Mouse (Mus musculus) liver, embryonic 14.5 days (tissue): Measurements from ENCODE around the gene Siah2. TPM values are rescaled to one million over a fixed set of nuclear protein-coding genes. Genes with fewer than 3 reads are reported as not detected.

Source experiments
- ATAC-seq: fragments of 200-750 bp; cut with Nextera tagmentation; 2 replicates; pipeline ENCODE4 v1.8.0; 2017; ENCODE audit warnings: moderate number of reproducible peaks, mild to moderate bottlenecking, moderate library complexity; ENCODE audit not compliant: insufficient read depth
- DNase-seq, 3 experiments: peaks; one replicate each; pipeline ENCODE4 v3.0.0-alpha.2; 2012 to 2013; ENCODE audit warnings: low read depth in 3 of 3, low spot score in 3 of 3
- H3K27ac ChIP-seq: fragments of 300-500 bp; sonication (generic); 2 replicates; pipeline ENCODE4 v1.5.1; 2014; ENCODE audit warnings: moderate library complexity, mild to moderate bottlenecking, control low read depth, inconsistent platforms
- H3K27me3 ChIP-seq: fragments of 300-500 bp; sonication (generic); 2 replicates; pipeline ENCODE4 v1.6.1; 2014; ENCODE audit warnings: mild to moderate bottlenecking, low read length, moderate library complexity; ENCODE audit not compliant: control insufficient read depth, insufficient read depth
- H3K36me3 ChIP-seq: fragments of 300-500 bp; sonication (generic); replicated peaks from 2 replicates; pipeline ENCODE4 v1.6.1; 2014; ENCODE audit warnings: low read depth; ENCODE audit not compliant: control insufficient read depth, insufficient read depth
- H3K4me1 ChIP-seq, 2 experiments: fragments of 200-500 bp in 1 of 2; fragments of 300-500 bp in 1 of 2; sonication (generic) in 1 of 2; replicated peaks; 2 replicates each; pipeline ENCODE4 v1.6.1; 2012 to 2014; ENCODE audit warnings: antibody characterized with exemption in 1 of 2, inconsistent platforms in 1 of 2, low read length in 1 of 2; ENCODE audit not compliant: control insufficient read depth in 2 of 2, insufficient read depth in 2 of 2
- H3K4me2 ChIP-seq: fragments of 300-500 bp; sonication (generic); 2 replicates; pipeline ENCODE4 v1.6.1; 2014; ENCODE audit warnings: low read depth, mild to moderate bottlenecking, control low read depth, moderate library complexity
- H3K4me3 ChIP-seq, 2 experiments: fragments of 200-500 bp in 1 of 2; fragments of 300-500 bp in 1 of 2; sonication (generic) in 1 of 2; 2 replicates each; pipeline ENCODE4 v1.5.1; 2012 to 2014; ENCODE audit warnings: low read depth in 2 of 2, low read length in 2 of 2, mild to moderate bottlenecking in 2 of 2, control low read depth in 1 of 2, inconsistent platforms in 1 of 2, moderate library complexity in 1 of 2; ENCODE audit not compliant: insufficient read depth in 1 of 2
- H3K9ac ChIP-seq: fragments of 300-500 bp; sonication (generic); replicated peaks from 2 replicates; pipeline ENCODE4 v1.6.1; 2014; ENCODE audit warnings: mild to moderate bottlenecking, control low read depth, moderate library complexity
- H3K9me3 ChIP-seq: fragments of 300-500 bp; sonication (generic); 2 replicates; pipeline ENCODE4 v1.6.1; 2016; ENCODE audit warnings: low read length, mixed read lengths; ENCODE audit not compliant: control insufficient read depth
- CTCF ChIP-seq: IDR thresholded peaks from 2 replicates; pipeline ENCODE4 v1.5.1; 2016; ENCODE audit warnings: antibody characterized with exemption, low read depth, control low read depth
- EP300 ChIP-seq: IDR thresholded peaks from 2 replicates; pipeline ENCODE4 v1.6.1; 2016; ENCODE audit warnings: antibody characterized with exemption, low read depth
- WGBS: fragments of 180-500 bp; shearing (Covaris S2); extraction: QIAGEN DNeasy Blood & Tissue Kit; methylation state at CpG from one replicate; pipeline ENCODE4 v1.1.7; 2014; ENCODE audit not compliant: insufficient replicate concordance; 5-methylcytosine and 5-hydroxymethylcytosine counted together
- polyA plus RNA-seq, 2 experiments: library from polyadenylated mRNA; depleted of rRNA in 1 of 2; stranded (reverse) in 1 of 2; unstranded in 1 of 2; fragments of >200 nt; fragmentation: Nextera tagmentation in 1 of 2; extraction: Ambion mirVana in 1 of 2; gene quantifications; 2 replicates each; pipeline versions ENCODE4 v1.2.1 to v1.2.3; 2012 to 2014

Siah2 gene
- polyA plus RNA-seq, 2 experiments, result 2.8 to 4.7 TPM

DNA sequence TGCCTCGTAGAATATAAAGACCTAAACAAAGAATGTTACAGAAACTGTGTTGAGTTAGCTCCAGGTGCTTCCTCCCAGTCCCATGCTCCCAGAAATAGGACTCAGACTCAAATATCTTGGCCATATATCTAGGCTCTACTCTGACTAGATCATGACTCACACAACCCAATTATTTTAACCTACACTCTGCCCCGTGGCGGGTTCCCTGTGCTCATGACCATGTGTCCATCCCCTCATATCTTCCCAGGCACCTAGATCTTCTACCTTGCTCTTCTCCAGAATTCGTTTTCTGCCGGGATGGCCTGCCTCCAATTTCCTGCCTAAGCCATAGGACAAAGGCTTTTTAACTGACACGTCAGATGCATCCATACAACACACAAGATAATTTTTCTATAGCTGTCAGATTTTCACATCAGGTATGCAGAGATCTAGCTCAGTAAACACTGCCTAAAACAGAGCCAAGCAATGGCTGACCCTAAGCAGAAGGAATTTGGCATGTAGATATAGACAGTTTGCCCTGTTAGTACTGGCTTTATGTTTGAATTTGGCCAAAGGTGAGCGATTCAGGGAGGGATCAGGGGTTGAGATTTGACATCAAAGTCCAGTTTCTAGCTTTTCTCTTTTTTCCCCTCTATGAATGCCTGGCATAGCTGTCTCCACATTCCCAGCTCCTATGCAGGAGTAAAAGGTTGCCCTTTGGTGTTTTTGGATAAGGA, 5.8 kb downstream of the Siah2 start:
- no peaks in the 10 kb centered on the region for H3K36me3 ChIP-seq
- H3K4me1 ChIP-seq, result peaks cover 0 to 5% of the 10 kb centered on the region in 2 experiments; a peak in 2 of 4 replicates
- no peaks in the 10 kb centered on the region for H3K9me3 ChIP-seq
- no peak for TF ChIP-seq EP300
- no peak for TF ChIP-seq CTCF
- no peak overlapping the region for H3K9ac ChIP-seq
- peak overlapping the region; percentile 29; the same call in 1 of the 2 replicates for H3K4me2 ChIP-seq
- DNase-seq (no peak), ATAC-seq (no peak)
- H3K4me3 ChIP-seq, result no peak overlapping the region
- whole genome bisulfite sequencing, result 65% methylated on average over 7 of the region's 7 CpGs
- H3K27me3 ChIP-seq, result peaks cover 2% of the 10 kb centered on the region
- no peak overlapping the region for H3K27ac ChIP-seq

DNA sequence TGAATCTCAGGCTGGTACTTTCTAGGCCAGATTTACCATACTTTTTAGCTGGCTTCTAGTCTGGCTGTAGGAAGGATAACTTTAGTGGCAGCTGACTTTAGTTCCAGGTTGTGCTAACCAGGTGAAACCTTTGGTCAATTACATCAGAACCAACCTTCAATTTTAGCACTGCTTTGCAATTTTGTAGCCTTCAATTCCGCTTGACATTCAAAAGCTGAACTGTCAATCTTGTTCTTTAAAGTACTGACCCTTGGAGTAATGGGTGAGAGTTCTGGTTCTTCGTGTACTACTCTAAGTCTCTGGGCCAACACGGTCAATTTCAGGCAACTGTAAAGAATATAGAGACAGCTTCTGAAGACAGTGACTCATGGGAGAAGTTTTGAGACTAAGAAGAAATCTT, 6.8 kb downstream of the Siah2 start:
- Histone ChIP-seq H3K9ac (no peak overlapping the region), H3K9me3 (no peaks in the 10 kb centered on the region), H3K4me2 (no peak overlapping the region), H3K4me3 (no peak overlapping the region), H3K27me3 (no peaks in the 10 kb centered on the region), H3K36me3 (no peaks in the 10 kb centered on the region), H3K27ac (no peak overlapping the region), H3K4me1 (peaks cover 0 to 7% of the 10 kb centered on the region in 2 experiments; a peak in 2 of 4 replicates)
- ATAC-seq, result no peak
- TF ChIP-seq EP300, result no peak
- TF ChIP-seq CTCF, result no peak
- WGBS, result 61% methylated on average over 3 of the region's 3 CpGs
- no peak for DNase-seq

DNA sequence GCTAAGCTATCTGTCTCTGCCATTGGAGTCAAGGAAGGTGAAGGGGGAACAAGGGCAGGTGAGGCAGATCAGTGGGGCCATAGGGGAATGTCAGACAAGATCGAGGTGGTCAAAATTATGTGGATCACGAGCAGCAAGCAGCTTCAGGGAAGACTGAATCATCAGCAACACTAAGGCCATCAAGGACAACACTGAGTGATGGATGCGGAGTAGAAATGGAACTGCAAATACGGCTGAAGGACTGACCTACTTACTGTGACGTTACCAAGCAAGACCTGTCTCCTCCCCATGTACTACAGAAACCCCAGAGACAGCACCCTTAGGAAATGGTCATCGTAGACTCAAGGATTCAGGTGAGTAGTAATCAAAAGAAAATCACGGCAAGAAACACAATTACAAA, 8.9 kb downstream of the Siah2 start:
- no peak overlapping the region for H3K27ac ChIP-seq
- no peak overlapping the region for H3K4me2 ChIP-seq
- ATAC-seq, result no peak
- H3K27me3 ChIP-seq, result no peaks in the 10 kb centered on the region
- 68% methylated on average over 7 of the region's 7 CpGs for WGBS
- no peak for DNase-seq
- H3K4me3 ChIP-seq, result no peak overlapping the region
- no peak overlapping the region for H3K9ac ChIP-seq
- TF ChIP-seq EP300 (no peak), CTCF (no peak)
- no peaks in the 10 kb centered on the region for H3K9me3 ChIP-seq
- peaks cover 0 to 9% of the 10 kb centered on the region in 2 experiments; a peak in 2 of 4 replicates for H3K4me1 ChIP-seq
- no peaks in the 10 kb centered on the region for H3K36me3 ChIP-seq

DNA sequence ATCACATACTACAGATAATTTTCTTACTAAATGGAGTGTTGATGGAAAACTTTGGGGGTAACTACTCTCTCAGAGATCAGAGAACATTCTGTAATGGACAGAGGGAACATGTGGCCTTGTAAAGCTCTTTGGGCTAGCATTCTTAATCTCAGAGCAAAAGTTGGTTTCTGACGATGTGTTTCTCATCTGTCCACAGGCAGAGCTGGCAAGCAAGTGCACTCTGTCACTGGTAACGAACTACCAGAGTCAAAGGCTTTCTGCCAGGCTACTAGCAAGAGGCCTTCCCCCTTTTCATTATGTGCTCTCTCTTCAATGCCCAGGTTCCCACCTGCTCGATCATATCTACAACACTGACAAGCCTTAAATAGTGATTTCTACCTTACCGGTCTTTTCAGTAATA, 9.9 kb downstream of the Siah2 start:
- WGBS, result 56% methylated on average over 4 of the region's 4 CpGs
- ATAC-seq (no peak), DNase-seq (no peak)
- H3K27ac ChIP-seq, result no peak overlapping the region
- H3K9ac ChIP-seq, result no peak overlapping the region
- no peaks in the 10 kb centered on the region for H3K27me3 ChIP-seq
- no peak overlapping the region for H3K4me3 ChIP-seq
- no peaks in the 10 kb centered on the region for H3K9me3 ChIP-seq
- peaks cover 0 to 9% of the 10 kb centered on the region in 2 experiments; a peak in 2 of 4 replicates for H3K4me1 ChIP-seq
- H3K36me3 ChIP-seq, result no peaks in the 10 kb centered on the region
- TF ChIP-seq EP300, result no peak
- no peak for TF ChIP-seq CTCF
- no peak overlapping the region for H3K4me2 ChIP-seq

DNA sequence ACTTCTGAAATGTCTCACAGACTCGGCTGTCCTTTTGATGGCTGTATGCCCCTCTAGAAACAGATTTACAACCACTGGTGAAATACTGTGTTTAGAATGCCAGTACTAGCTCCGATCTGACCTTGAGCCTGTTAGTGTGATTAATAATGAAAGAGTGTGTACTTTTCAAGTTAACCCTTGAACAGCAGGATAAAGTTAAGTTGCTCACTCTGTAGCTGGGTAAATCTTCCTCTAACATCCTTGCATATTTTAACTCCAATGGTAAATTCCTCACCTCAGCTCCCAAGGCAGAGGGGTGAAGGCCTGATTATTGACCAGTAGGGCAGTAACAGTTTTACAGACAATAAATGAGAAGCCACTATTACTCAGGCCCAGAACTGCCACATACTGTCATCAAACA, 10.4 kb downstream of the Siah2 start:
- ATAC-seq, result no peak
- H3K27ac ChIP-seq, result no peak overlapping the region

More for the DNA sequence above, 10.4 kb downstream of the Siah2 start:
- H3K4me1 ChIP-seq, result peaks cover 0 to 9% of the 10 kb centered on the region in 2 experiments; a peak in 2 of 4 replicates
- H3K9ac ChIP-seq, result no peak overlapping the region
- H3K9me3 ChIP-seq, result no peaks in the 10 kb centered on the region
- TF ChIP-seq CTCF (no peak), EP300 (no peak)
- H3K27me3 ChIP-seq, result no peaks in the 10 kb centered on the region
- no peak for DNase-seq
- H3K36me3 ChIP-seq, result no peaks in the 10 kb centered on the region
- 49% methylated on average over 2 of the region's 2 CpGs for WGBS
- H3K4me2 ChIP-seq, result peak overlapping the region; percentile 0; the same call in 1 of the 2 replicates
- H3K4me3 ChIP-seq, result no peak overlapping the region
